Mouse (Mus musculus) heart, postnatal 14 days (tissue): ENCODE measurements at regions not wholly inside any gene's neighbourhood (a gene's known extent, or its start where the extent isn't known, plus 50 kb on each side); places are given as distances from the start of the nearest gene placed in this dataset.

Source experiments
- DNase-seq, 2 experiments: peaks; one replicate each; pipeline ENCODE4 v3.0.0; 2021 to 2022
- intact Hi-C: fragments of 180-260 bp; cut with DNase I; formaldehyde crosslinking; loops from one replicate; pipeline ENCODE4 v1.15.1; 2025

- intact Hi-C loops: no loop called here
- no peak for DNase-seq
Measured at GRCm38 (mm10) chr3:154513566-154513965, 82.9 kb upstream of the Cryz start.

GRCm38 (mm10) chr3:154510160-154510559, 86.4 kb upstream of the Cryz start:
- no peak for DNase-seq
- intact Hi-C loops: no loop called here

- intact Hi-C loops: no loop called here
Measured at GRCm38 (mm10) chr3:154509394-154509793, 87.1 kb upstream of the Cryz start.

GRCm38 (mm10) chr3:154493387-154493920, 103.1 kb upstream of the Cryz start:
- intact Hi-C loops: no loop called here

More at GRCm38 (mm10) chr3:154509394-154509793, 87.1 kb upstream of the Cryz start:
- DNase-seq: no peak

GRCm38 (mm10) chr3:154472426-154472825, 124.1 kb upstream of the Cryz start:
- intact Hi-C loops: no loop called here

More at GRCm38 (mm10) chr3:154493387-154493920, 103.1 kb upstream of the Cryz start:
- DNase-seq: no peak

GRCm38 (mm10) chr3:154467581-154468374, 128.7 kb upstream of the Cryz start:
- intact Hi-C loops: no loop called here
- peak; percentile 14 to 45 for DNase-seq

More at GRCm38 (mm10) chr3:154472426-154472825, 124.1 kb upstream of the Cryz start:
- no peak for DNase-seq

GRCm38 (mm10) chr3:154458208-154458607, 127.7 kb upstream of the Lhx8 start:
- intact Hi-C loops: no loop called here
- DNase-seq: no peak

- intact Hi-C loops: no loop called here
- DNase-seq: no peak
Measured at GRCm38 (mm10) chr3:154453025-154453424, 122.6 kb upstream of the Lhx8 start.

- intact Hi-C loops: no loop called here
- DNase-seq: no peak
Measured at GRCm38 (mm10) chr3:154452585-154452984, 122.1 kb upstream of the Lhx8 start.

- DNase-seq: no peak
- intact Hi-C loops: no loop called here
Measured at GRCm38 (mm10) chr3:154451169-154451568, 120.7 kb upstream of the Lhx8 start.

GRCm38 (mm10) chr3:154443351-154444075, 113.1 kb upstream of the Lhx8 start:
- intact Hi-C loops: no loop called here
- DNase-seq: no peak

- intact Hi-C loops: no loop called here
- peak in 1 of 2 experiments; percentile 6 for DNase-seq
Measured at GRCm38 (mm10) chr3:154441454-154441853, 111.0 kb upstream of the Lhx8 start.

GRCm38 (mm10) chr3:154440899-154441298, 110.4 kb upstream of the Lhx8 start:
- intact Hi-C loops: no loop called here
- DNase-seq: no peak

GRCm38 (mm10) chr3:154430856-154431255, 100.4 kb upstream of the Lhx8 start:
- no peak for DNase-seq
- intact Hi-C loops: no loop called here

GRCm38 (mm10) chr3:154429666-154430065, 99.2 kb upstream of the Lhx8 start:
- no peak for DNase-seq

GRCm38 (mm10) chr3:154424589-154424988, 94.1 kb upstream of the Lhx8 start:
- DNase-seq: no peak
- intact Hi-C loops: no loop called here

More at GRCm38 (mm10) chr3:154429666-154430065, 99.2 kb upstream of the Lhx8 start:
- intact Hi-C loops: no loop called here

- no peak for DNase-seq
- intact Hi-C loops: no loop called here
Measured at GRCm38 (mm10) chr3:154421461-154421950, 91.0 kb upstream of the Lhx8 start.

- intact Hi-C loops: no loop called here
- DNase-seq: no peak
Measured at GRCm38 (mm10) chr3:154418177-154418832, 87.8 kb upstream of the Lhx8 start.

GRCm38 (mm10) chr3:154414358-154414757, 83.9 kb upstream of the Lhx8 start:
- no peak for DNase-seq
- intact Hi-C loops: no loop called here

GRCm38 (mm10) chr3:154410292-154410691, 79.8 kb upstream of the Lhx8 start:
- intact Hi-C loops: no loop called here
- no peak for DNase-seq

GRCm38 (mm10) chr3:154402081-154402480, 71.6 kb upstream of the Lhx8 start:
- DNase-seq: no peak
- intact Hi-C loops: no loop called here
